In genomic region chr13:92274274-92275198, GRCm38 (mm10) we compare ENCODE assay signal across 8 mouse cellular contexts. TPM values are rescaled to one million over a fixed set of nuclear protein-coding genes. Genes with fewer than 3 reads are reported as not detected.
A peak's percentile ranks its signal among the peaks of the same experiment; 100 is the strongest.
DNase-seq lines count a peak whose midpoint lies in the region; ATAC-seq lines count a peak whose summit lies in the region.
"Had no signal": no experiment of that assay in that cellular context is flagged by ENCODE, and none has a peak within 500 bp of the region (broad histone marks: within the 10 kb centered on the region; RNA-seq: fewer than 3 reads in every experiment).

No protein-coding gene starts in this region.

- no peaks in the 10 kb centered on the region for H3K9me3 ChIP-seq in heart, embryonic 13.5 days
- H3K9me3 ChIP-seq: liver, embryonic 15.5 days had no signal

- 40% methylated on average over 14 of the region's 14 CpGs for WGBS in heart, embryonic 13.5 days

- peak overlapping the region; percentile 52 for H3K4me2 ChIP-seq in heart, embryonic 13.5 days
- H3K4me2 ChIP-seq: liver, embryonic 15.5 days had no signal

- peaks cover 5% of the 10 kb centered on the region; the same call in 1 of the 2 replicates for H3K36me3 ChIP-seq in heart, embryonic 13.5 days

- no peak for ATAC-seq in heart, embryonic 13.5 days (ENCODE audit: extremely low read depth, insufficient number of reproducible peaks, low FRiP score, low TSS enrichment)
- ATAC-seq in megakaryocyte, adult 5-6 weeks (ENCODE audit: poor library complexity, severe bottlenecking) = peak; percentile 95

- H3K9ac ChIP-seq in heart, embryonic 13.5 days = no peak overlapping the region
- H3K9ac ChIP-seq: liver, embryonic 15.5 days had no signal

- peak overlapping the region; percentile 11; the same call in 1 of the 2 replicates for H3K4me3 ChIP-seq in heart, embryonic 13.5 days
- H3K4me3 ChIP-seq: liver, embryonic 15.5 days had no signal

- H3K27ac ChIP-seq in heart, embryonic 13.5 days (replicated peaks) = peak overlapping the region; percentile 69
- H3K27ac ChIP-seq: liver, embryonic 15.5 days had no signal

- H3K4me1 ChIP-seq in heart, embryonic 13.5 days = peaks cover 15% of the 10 kb centered on the region
- H3K4me1 ChIP-seq: liver, embryonic 15.5 days had no signal

- H3K27me3 ChIP-seq in heart, embryonic 13.5 days (replicated peaks) = no peaks in the 10 kb centered on the region
- H3K27me3 ChIP-seq: liver, embryonic 15.5 days had no signal

- DNase-seq in testis, postnatal 10 days (ENCODE audit: low spot score) = peak; percentile 58
- DNase-seq in testis, postnatal 14 days (ENCODE audit: low spot score) = no peak
- peak; percentile 71 to 80 for DNase-seq in adrenal gland, postnatal 36 days
- peak; percentile 87 for DNase-seq in kidney, postnatal 14 days
- peak; percentile 28 to 67 for DNase-seq in urinary bladder, postnatal 36 days (ENCODE audit: low spot score in 2 of 2)

RNA-seq across cellular contexts. Expression of gene Gm20379, which starts 31.2 kb away (rescaled TPM):
- total RNA-seq in adrenal gland, postnatal 36 days (2021) = not detected
- polyA plus RNA-seq in heart, embryonic 13.5 days (2015; fragmentation: Nextera tagmentation; extraction: Ambion mirVana) = 0.48 and 0.60 TPM in 2 replicates
- not detected in 2 replicates for total RNA-seq in megakaryocyte, adult 5-6 weeks (2015)
- total RNA-seq in megakaryocyte, adult 5-6 weeks (2017) = not detected in 2 replicates
